Mouse (Mus musculus) frontal cortex, postnatal 14 days (tissue): ENCODE measurements around the gene Cdkl5.
A peak's percentile ranks its signal among the peaks of the same experiment; 100 is the strongest.

Experiments used
- DNase-seq, 2 experiments: peaks; one replicate each; pipeline ENCODE4 v3.0.0; 2022; ENCODE audit warnings: low spot score in 2 of 2

The Cdkl5 gene

GRCm38 (mm10) chrX:160994543-160995121 is at the start of gene Cdkl5:
Gene Cdkl5, minus strand, starts transcription at chrX:160994704.
- DNase-seq: peak; percentile 94

GRCm38 (mm10) chrX:161033235-161033803 is 38.8 kb upstream of the Cdkl5 start:
- DNase-seq: peak in 1 of 2 experiments; percentile 14

GRCm38 (mm10) chrX:161032423-161032822 is 37.9 kb upstream of the Cdkl5 start:
- DNase-seq: no peak

GRCm38 (mm10) chrX:161030233-161030632 is 35.7 kb upstream of the Cdkl5 start:
- DNase-seq: no peak

- DNase-seq: no peak
These were observed 30.0 kb upstream of the Cdkl5 start for GRCm38 (mm10) chrX:161024475-161024874.

GRCm38 (mm10) chrX:161021548-161021947 is 27.0 kb upstream of the Cdkl5 start:
- DNase-seq: no peak

- DNase-seq: no peak
These were observed 23.7 kb upstream of the Cdkl5 start for GRCm38 (mm10) chrX:161018179-161018578.

- no peak for DNase-seq
These were observed 11.8 kb upstream of the Cdkl5 start for GRCm38 (mm10) chrX:161006272-161006671.

- DNase-seq: no peak
These were observed 1.5 kb upstream of the Cdkl5 start for GRCm38 (mm10) chrX:160996051-160996450.

- peak; percentile 27 to 43 for DNase-seq
These were observed 695 bp upstream of the Cdkl5 start for GRCm38 (mm10) chrX:160995131-160995667.

GRCm38 (mm10) chrX:160993749-160994539 is 560 bp downstream of the Cdkl5 start:
- no peak for DNase-seq

- DNase-seq: no peak
These were observed 1.8 kb downstream of the Cdkl5 start for GRCm38 (mm10) chrX:160992703-160993102.

GRCm38 (mm10) chrX:160990276-160990675 is 4.2 kb downstream of the Cdkl5 start:
- DNase-seq: no peak

- DNase-seq: no peak
These were observed 16.6 kb downstream of the Cdkl5 start for GRCm38 (mm10) chrX:160977919-160978318.

GRCm38 (mm10) chrX:160971991-160972545 is 22.4 kb downstream of the Cdkl5 start:
- DNase-seq: no peak

- DNase-seq: no peak
These were observed 35.8 kb downstream of the Cdkl5 start for GRCm38 (mm10) chrX:160958593-160959131.

GRCm38 (mm10) chrX:160949583-160949982 is 44.9 kb downstream of the Cdkl5 start:
- no peak for DNase-seq

- no peak for DNase-seq
These were observed 49.8 kb downstream of the Cdkl5 start for GRCm38 (mm10) chrX:160944722-160945121.

GRCm38 (mm10) chrX:160935541-160935940 is 59.0 kb downstream of the Cdkl5 start:
- no peak for DNase-seq

- DNase-seq: no peak
These were observed 63.8 kb downstream of the Cdkl5 start for GRCm38 (mm10) chrX:160930656-160931055.

- DNase-seq: no peak
These were observed 65.6 kb downstream of the Cdkl5 start for GRCm38 (mm10) chrX:160928870-160929269.

GRCm38 (mm10) chrX:160919022-160919637 is 75.4 kb downstream of the Cdkl5 start:
- DNase-seq: no peak
